8 mouse cellular contexts compared by ENCODE assay signal in genomic region chr16:87698692-87699305, GRCm38 (mm10). TPM values are rescaled to one million over a fixed set of nuclear protein-coding genes. Genes with fewer than 3 reads are reported as not detected.
A peak's percentile ranks its signal among the peaks of the same experiment; 100 is the strongest.
DNase-seq lines count a peak whose midpoint lies in the region; ATAC-seq lines count a peak whose summit lies in the region.

Gene Bach1, plus strand, starts transcription at chr16:87698945.

- H3K27ac ChIP-seq in embryonic facial prominence, embryonic 14.5 days (replicated peaks; ENCODE audit: low read depth, low read length), result peak within 1 kb of the TSS; percentile 94

- DNase-seq in 3T3-L1 (ENCODE audit: low read depth, low spot score) (peak; percentile 87), liver (peak; percentile 100)
- DNase-seq in adrenal gland, postnatal 4 days (ENCODE audit: low spot score in 2 of 2), result peak; percentile 93
- DNase-seq in embryonic facial prominence, embryonic 14.5 days (ENCODE audit: low spot score), result peak; percentile 96
- peak; percentile 86 for DNase-seq in heart, adult 8-10 months (ENCODE audit: low spot score)
- peak; percentile 93 for DNase-seq in kidney, adult 9 months
- peak; percentile 98 to 99 for DNase-seq in spleen, postnatal 4 days (ENCODE audit: low spot score in 2 of 2)

- peak; percentile 93 for ATAC-seq in embryonic facial prominence, embryonic 14.5 days (ENCODE audit: low read depth)
- peak; percentile 79 for ATAC-seq in monocyte, adult 5-6 weeks (replicated peaks; ENCODE audit: insufficient number of reproducible peaks, low FRiP score, low TSS enrichment, poor library complexity, severe bottlenecking)

- H3K9me3 ChIP-seq in embryonic facial prominence, embryonic 14.5 days (ENCODE audit: control insufficient read depth, low read length), result no peaks in the 10 kb centered on the region

- H3K4me3 ChIP-seq in embryonic facial prominence, embryonic 14.5 days (ENCODE audit: low read depth, low read length), result peak within 1 kb of the TSS; percentile 92

- H3K36me3 ChIP-seq in embryonic facial prominence, embryonic 14.5 days (ENCODE audit: control insufficient read depth, insufficient read depth, low read length), result no peaks in the 10 kb centered on the region

- H3K27me3 ChIP-seq in embryonic facial prominence, embryonic 14.5 days (replicated peaks; ENCODE audit: control insufficient read depth, insufficient read depth, low read length), result no peaks in the 10 kb centered on the region

- H3K9ac ChIP-seq in embryonic facial prominence, embryonic 14.5 days (ENCODE audit: low read depth, low read length), result peak within 1 kb of the TSS; percentile 89

- peaks cover 4% of the 10 kb centered on the region; the same call in 1 of the 2 replicates for H3K4me1 ChIP-seq in embryonic facial prominence, embryonic 14.5 days (ENCODE audit: control insufficient read depth, insufficient read depth, low read length)

- WGBS in embryonic facial prominence, embryonic 14.5 days, result 0% methylated on average over 21 of the region's 84 CpGs

- H3K4me2 ChIP-seq in embryonic facial prominence, embryonic 14.5 days (ENCODE audit: low read depth, low read length), result peak within 1 kb of the TSS; percentile 51

RNA-seq across cellular contexts. Expression of gene Bach1, which starts in this region (rescaled TPM):
- total RNA-seq in adrenal gland, postnatal 4 days (2021), result 10 to 100 TPM; 29.4 to 30.9 TPM
- polyA plus RNA-seq in embryonic facial prominence, embryonic 14.5 days (2014; fragmentation: Nextera tagmentation; extraction: Ambion mirVana), result 11.9 and 12.8 TPM in 2 replicates
- 10 to 100 TPM; 19.3 to 30.9 (median 28.2) TPM for total RNA-seq in heart, adult 8-10 months (2022)
- 116 to 177 TPM (median 171 TPM) in 3 replicates for total RNA-seq in monocyte, adult 5-6 weeks (2017)

Comparison
In these comparisons a context has a peak if more than half of its experiments do, and no peak if none do; other contexts are left out.
1. Peak in every context shown above with its lines: DNase-seq, ATAC-seq, H3K4me3 ChIP-seq and H3K27ac ChIP-seq.